Mouse (Mus musculus) heart, postnatal 25 days (tissue): ENCODE measurements around the gene Galnt14. TPM values are rescaled to one million over a fixed set of nuclear protein-coding genes. Genes with fewer than 3 reads are reported as not detected.

Source experiments
- DNase-seq: peaks from one replicate; pipeline ENCODE4 v3.0.0; 2022; ENCODE audit warnings: low spot score
- intact Hi-C: fragments of 180-260 bp; cut with DNase I; formaldehyde crosslinking; loops from one replicate; pipeline ENCODE4 v1.15.1; 2025
- total RNA-seq, 2 experiments: library from RNA; stranded (reverse); gene quantifications; 2 replicates each; pipeline ENCODE4 v1.2.3; 2021

Gene Galnt14
- total RNA-seq, 2 experiments from 2014 or later = not detected

DNA sequence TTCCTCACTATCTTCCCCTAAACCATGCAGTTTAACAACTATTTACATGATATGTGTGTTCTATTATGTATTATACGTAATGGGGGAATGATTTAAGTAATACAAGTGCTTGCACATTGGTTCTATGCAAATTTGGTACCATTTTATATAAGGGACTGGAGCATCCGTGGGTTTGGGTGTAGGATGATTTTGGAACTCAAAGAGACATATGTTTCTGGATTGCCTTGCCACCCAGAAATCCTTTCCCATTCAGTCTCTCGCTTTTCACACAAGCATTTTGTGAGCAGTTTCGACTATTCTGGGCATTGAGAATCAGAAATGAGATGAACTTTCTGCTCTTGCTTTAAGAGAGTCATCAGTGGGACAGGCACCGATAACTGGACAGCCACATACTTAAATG, 190.9 kb downstream of the Galnt14 start:
- no peak for DNase-seq
- intact Hi-C loops = no loop called here

DNA sequence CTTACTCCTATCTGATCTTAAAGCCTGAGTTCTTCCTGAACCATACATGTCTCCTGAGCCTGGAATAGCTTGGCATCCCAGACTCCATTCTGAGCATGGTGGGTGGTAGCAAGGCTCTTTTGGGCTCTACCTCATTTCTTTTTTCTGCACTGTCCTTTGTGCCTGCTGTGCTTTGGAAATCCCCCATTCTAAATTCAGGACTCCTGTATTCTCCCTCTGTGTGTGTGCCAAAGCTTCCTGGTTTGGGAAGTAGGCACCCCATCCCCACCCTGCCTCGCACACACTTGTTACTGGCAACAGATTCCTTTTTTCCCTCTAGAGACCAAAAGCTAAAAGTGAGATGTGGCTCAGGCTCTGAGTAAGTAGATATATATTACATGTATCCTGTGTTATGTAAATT, 191.9 kb downstream of the Galnt14 start:
- no peak for DNase-seq
- intact Hi-C loops = no loop called here

DNA sequence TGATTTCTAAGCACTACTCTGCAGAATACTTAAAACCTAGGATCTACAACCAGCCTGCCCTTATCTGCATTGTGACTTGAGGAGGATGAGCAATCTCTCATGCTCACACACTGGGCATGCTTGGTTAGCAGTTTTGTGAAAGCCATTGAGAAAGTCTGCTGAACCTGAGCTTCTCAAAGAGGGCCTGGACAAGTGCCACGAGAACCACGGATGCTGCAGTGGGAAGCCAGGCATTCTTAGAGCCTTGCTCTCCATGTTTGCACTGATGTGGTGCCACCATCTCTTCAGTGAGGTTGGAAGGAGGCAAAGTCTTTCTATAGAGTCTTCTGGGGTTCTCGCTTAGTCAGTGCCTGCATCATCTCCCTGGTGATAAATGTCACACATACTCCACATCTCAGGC, 194.7 kb downstream of the Galnt14 start:
- DNase-seq = no peak
- intact Hi-C loops = no loop called here

DNA sequence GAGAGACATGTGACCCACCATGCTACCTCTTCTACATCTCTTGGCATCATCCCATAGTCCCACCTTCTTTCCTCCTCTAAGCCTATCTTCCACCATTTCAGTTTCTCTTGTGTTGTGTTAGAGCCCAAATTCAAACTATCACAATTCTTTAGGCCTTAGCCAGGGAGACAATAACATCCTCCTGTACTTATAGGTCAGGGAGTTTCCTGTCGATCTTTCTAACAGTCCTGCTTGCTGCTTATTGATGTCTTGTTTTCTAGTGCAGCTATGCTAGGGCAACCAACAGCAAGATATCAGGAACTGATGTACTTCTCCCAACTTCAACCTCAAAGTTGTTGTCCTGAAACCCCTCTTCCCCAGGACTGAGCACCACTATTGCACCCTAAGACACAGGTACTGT, 195.4 kb downstream of the Galnt14 start:
- intact Hi-C loops = no loop called here
- DNase-seq = no peak

DNA sequence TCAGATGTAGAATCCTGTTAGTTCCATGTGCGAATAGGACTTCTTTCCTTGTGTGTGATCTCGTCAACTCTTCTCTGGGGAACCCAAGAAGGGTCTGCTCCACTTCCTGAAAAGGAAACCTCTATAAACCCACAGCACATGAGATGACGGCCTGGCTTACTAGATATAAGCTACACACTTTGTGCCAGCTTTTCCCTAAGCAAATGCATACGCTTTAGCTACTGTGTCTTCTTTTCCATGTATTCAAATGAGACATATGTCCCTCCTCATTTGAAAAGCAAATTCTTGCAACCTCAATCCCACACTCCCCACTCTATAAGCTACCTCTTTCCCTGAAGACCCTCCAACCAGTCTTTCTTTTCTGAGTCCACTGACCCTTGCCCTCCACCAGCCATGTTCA, 196.0 kb downstream of the Galnt14 start:
- intact Hi-C loops = no loop called here
- no peak for DNase-seq

DNA sequence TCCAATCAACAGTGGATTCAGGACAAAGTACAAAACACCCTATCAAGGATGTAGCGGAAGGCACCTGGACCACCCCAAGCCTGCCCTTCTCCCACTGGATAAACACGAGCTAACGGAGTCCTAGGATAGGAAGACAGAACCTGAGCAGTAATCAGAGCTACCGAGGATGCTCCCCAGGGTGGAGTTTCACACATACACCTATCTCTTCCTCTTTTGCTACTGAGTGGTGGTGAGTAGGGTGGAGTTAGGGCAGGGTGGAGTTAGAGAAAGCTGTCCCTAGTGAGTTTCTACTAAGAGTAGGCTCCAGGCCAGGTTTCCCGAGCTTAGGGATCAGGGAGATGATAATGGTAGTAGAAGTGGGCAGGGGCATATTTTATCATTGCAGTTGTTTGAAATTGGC, 197.4 kb downstream of the Galnt14 start:
- no peak for DNase-seq
- intact Hi-C loops = no loop called here

DNA sequence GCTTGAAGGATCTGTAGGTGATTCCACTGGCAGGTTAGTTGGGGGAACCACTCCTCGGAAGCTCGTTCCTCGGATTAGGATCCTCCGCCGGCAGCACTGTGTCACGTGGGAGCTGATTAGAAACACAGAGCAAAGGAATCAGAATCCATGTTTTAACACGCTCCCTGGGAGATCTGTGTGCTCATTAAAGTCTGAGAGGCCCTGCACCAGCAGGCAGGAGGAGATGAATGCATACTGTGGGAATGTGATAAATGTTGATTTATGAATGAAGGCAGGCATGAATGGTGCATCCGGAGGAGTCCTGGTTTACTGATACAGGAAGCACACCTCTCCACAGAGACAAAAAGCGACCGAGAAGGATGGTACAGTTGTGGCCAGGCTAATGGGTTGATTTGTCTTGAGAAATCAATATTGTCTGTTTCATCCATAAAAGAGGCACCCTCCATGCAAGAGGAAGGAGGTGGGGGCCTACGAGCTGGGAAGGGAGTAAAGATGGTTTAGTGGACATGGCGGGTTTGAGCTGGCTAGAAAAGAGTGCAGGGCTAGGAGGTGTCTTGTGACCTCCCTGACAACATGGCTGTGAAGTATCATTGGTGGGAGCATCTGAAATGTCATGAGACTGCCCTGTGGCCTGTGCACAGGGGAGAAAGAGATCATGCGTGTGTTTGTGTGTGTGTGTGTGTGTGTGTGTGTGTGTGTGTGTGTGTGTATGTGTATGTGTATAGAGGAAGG, 202.3 kb downstream of the Galnt14 start:
- no peak for DNase-seq
- intact Hi-C loops = no loop called here

DNA sequence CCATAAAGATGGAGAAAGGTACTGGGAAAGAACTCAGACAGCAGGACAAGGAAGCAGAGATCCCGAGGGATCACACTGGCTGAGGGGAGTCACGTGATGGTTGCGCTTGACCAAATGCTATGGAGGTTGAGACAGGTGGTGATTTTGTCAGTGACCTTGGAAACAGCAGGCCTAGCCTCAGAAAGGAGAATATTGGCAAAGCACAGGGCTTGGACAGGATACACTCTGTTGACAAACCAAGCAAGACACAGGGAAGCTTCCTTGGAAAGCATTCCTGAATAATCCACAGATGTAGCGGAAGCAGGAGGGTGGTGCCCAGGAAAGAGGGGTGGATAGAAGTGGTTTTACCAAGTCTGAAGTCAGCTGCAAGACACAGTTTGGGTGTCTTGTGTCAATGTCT, 206.1 kb downstream of the Galnt14 start:
- no peak for DNase-seq
- intact Hi-C loops = no loop called here

DNA sequence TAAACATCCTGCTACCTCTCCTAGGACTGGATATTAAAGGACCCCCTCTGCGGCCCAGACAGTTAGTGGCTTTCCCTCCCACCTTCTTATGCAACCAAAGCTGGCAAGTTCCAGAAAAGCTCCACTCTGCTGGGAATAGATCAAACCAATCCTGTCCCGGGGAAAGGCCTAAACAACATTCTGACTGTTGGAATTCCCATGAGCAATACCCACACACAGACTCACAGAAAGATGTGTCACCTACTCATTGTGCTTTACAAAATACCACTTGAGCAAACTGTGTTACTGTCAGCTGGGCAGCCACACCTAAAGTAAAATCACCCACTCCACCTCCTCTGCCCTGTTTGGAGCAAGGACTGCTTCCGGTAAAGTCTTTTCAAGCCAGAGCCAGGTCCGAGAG, 207.6 kb downstream of the Galnt14 start:
- intact Hi-C loops = no loop called here

DNA sequence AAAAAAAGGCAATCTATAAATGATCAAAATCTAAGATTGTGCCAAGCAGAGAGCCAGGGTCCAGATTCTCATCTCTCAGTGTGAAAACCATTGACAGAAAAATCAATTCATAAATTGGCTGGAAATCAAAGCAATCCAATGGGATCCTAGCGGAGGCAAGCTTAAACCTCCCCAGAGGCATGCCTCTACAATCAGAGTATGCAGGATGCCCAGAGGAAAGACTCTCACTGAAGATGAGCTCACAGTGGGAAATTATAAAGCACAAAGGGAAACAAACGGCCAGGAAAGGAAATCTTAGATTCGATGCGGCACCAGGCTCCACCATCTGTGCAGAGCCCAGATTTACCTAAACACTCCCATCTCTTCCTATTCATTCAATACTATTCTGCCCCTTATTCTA, 220.7 kb downstream of the Galnt14 start:
- intact Hi-C loops = no loop called here
- DNase-seq = no peak

More for the DNA sequence above, 207.6 kb downstream of the Galnt14 start:
- DNase-seq = no peak

DNA sequence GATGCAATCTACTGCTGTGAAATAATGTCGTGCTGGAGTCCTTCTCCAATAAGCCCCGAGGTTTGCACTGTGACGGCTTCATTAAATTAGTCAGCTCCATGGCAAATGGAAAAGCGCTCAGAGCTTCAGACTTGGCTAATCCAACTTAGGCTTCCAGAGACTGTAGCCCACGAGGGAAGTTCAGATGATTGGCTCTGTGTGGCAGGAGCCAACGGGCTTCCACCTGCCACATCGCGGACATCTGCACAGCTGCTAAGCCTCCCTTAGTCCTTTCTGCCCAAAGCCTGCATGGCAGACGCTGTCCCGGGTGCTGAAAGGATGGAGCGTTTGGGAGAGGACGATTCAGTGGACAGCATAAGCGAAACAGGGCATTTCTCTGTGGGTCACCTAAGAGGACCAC, 222.5 kb downstream of the Galnt14 start:
- no peak for DNase-seq
- intact Hi-C loops = no loop called here

DNA sequence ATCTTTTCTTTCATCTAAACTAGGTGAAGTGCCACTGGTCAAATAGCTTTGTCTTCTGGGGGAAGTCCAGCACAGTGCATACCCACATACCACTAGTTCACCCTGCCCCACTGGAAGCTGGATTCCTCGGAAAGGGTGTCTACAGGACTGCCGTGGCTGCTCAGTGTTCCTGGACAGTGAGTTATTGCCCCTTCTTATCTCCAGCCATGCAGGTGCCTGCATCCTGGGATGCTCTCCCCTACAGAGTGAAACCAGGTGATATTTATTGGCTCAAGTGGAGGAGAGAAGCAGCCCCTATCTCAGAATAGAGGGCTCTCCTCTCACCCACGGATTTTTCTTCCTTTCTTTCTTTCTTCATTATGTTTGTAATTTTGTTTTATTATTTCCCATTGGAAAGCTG, 222.9 kb downstream of the Galnt14 start:
- intact Hi-C loops = no loop called here
- no peak for DNase-seq

DNA sequence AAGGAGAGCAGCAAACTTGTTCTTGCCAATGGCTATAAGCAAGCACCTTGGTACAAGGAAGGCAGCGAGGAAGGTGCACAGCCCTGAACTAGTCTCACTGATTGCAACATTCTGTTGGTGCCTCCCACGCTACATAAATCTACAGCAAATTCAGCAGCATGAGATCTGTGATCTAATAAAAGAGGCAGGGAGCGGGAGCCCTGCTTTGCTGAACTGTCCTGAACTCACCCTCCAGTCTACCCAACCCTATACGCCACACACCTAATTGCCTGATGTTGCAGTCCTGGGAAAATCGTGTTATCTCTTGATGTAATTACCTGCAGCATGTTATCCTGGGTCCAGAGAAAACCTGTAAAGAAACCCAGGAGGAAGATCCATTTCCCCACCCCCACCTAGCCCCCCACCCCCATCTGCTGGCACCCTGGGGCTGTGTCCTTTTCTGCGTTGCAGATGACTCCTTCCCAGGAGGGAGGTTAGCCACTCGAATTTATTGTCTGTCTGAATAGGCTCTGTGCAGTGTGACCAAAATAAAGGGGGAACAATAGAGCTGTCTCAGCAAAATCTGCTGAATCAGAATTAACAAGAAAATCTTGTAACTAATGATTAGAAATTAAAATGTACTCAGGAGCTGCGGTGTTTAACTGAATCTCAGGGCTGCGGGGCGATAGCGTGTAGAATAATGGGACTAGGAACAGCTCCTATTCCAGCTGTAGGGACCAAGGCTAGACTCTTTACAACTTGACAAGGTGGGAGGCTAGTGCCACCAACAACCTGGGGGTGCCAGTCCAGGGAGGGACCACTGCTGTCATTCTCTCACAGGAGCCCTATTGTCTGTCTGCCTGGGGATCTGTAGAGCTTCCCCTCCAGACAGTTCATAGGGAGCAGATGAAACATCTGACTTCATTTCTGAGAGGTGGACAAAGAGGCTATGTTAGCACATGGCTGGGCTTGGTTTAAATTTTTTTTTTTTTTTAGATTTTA, 232.9 kb downstream of the Galnt14 start:
- DNase-seq = no peak
- intact Hi-C loops = no loop called here

DNA sequence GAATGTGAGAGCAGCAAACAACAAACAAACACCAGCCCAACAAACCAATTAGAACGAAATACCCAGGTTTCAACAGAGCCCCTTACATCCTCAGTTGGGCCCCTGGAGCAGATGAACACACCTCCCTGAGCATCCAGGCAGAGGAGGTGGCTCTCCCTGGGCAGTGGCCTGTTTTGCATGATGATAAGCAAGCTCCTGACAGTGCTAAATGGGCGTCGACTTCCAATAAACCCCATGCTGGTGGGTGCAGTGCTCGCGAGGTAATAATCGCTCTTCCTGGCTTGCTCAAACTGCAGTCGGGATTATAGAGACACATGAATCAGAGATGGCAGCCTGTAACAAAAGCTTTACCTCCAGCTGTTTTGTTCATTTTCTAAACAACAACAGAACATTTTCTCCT, 235.9 kb downstream of the Galnt14 start:
- intact Hi-C loops = no loop called here
- no peak for DNase-seq

DNA sequence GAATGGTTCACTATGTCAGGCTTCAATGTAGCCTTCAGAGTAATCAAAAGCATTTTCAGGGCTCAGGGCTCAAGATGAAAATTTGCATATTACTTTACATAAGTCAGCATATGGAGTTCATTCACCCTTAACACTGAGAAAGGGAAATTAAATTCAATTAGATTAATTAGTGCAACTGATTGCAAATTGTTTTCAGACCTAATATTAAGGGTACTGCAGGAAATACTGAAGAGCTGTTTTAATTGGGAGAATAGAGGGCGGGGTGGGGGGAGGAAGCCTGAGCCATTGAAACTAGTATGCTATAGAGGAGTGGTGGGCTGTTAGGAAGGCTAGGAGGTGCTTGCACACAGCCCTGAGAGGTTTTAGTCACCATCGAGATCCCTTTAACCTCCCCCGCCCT, 237.2 kb downstream of the Galnt14 start:
- no peak for DNase-seq
- intact Hi-C loops = no loop called here

DNA sequence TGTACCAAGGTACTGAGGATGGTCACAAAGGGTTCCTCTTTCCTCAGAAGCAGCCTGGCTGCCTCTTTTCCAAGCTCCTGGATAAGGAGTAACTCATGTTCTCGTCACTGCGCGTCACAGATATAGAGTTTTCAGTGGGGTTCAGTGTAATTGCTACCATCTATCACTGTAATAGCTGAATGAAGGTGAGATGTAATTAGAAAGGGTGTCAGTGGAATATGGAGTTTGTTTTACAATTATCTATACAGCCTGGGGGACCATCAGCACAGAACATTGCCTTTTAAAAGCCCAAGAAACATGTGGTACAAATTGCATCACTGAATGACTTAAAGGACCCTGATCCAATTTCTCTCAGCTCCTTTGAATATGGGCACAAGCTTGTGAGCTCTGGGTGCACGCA, 249.4 kb downstream of the Galnt14 start:
- intact Hi-C loops = no loop called here
- no peak for DNase-seq

DNA sequence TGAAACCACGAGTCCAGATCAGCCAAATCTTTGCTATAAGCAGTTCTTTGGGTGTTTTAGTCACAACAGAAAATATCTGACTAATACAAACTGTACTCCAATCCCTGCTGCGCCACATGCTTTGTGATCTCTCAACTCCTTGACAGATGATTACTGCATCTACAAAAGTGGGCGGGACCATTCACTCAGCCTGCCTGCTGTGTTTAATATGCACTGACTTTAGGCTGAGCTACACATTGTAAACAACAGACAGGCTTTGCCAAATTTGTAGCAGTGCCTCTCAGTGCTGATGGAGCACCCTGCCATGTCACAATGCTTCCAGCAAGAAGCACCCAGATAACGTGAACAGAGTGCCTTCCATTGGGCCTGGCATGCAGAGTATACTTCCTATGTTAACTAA, 251.5 kb downstream of the Galnt14 start:
- intact Hi-C loops = no loop called here
- no peak for DNase-seq

DNA sequence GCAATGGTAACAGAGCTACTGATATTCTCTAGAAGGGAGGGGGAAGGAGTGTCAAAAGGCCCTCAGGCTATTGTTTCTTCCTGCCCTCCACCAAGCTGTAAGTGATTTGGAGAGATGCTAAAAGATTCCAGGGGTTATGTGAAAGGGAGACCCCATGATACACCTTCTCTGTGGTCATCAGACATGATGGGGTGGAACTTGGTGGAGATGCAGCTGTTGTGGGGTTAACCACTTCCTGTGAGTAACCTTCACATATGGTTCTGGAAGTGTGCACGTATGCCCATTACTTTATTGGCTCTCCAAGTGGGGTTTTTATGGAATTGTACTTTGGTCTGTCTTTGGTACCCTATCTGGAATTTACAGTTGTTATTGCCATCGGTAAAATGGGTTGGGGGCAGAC, 253.7 kb downstream of the Galnt14 start:
- intact Hi-C loops = no loop called here

DNA sequence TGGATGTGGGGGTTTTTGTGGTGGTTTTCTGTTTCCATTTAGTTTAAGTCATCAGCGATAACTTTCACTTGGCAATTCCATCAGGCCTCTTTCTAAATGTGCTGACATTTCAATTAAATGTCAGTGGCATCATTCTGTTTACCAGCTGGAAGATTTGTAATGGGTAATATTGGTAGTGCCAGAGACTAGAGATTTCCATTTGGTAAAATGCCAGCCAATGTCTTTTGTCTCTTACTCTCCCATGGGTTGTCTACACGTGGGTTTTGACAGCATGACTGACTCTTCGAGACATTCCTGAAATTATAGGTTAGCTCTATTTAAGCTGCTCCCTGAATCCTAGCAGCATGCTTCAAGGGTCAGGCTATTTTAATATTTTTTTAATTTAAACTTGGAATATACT, 256.6 kb downstream of the Galnt14 start:
- DNase-seq = no peak
- intact Hi-C loops = no loop called here

More for the DNA sequence above, 253.7 kb downstream of the Galnt14 start:
- DNase-seq = no peak

DNA sequence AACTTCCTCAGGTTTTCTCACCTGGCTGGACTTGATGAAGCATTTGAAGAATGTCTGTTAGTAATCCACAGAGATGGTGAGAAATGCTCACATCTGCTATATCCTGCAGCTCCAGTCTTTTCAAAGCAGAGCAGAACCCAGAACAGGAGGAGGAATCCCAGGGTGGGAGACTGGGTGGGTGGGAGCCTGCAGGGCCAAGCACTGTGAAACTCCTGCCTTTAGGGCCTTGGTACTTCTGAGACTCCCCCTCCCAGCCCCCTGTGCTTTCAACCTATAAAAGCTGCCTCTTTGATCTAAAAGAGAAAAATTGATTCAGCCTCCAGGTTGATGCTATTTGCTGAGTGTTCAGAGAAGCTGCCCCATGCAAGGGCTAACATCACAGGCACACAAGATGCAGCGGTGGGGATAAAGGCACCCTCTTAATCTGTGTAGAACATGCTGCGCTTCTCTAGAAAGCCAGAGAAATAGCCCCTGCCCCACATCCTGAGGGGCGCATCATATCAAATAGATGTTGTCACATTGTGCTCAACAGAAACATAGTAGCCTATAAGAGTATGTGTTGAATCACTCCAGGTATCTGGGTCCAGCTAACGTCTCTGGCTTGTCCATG, 258.0 kb downstream of the Galnt14 start:
- intact Hi-C loops = no loop called here
- no peak for DNase-seq

DNA sequence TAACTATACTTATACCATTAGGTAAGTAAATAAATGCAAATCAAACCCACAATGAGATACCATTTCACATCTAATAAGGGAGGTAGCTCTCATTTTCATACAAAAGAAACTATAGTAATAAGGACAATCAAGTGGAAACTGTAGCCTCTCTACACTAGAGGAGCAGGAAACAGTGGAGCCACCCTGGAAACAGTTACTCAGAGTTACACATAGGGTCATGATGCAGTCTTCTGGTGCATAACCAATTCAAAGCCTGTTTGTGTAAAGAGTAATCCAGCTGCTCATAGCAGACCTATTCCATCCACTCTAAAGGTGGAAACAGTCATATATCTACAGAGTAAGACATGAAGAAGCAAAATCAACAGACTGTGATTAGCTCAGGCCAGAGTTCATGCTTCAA, 261.1 kb downstream of the Galnt14 start:
- intact Hi-C loops = no loop called here
- DNase-seq = no peak
